Mouse (Mus musculus) midbrain, embryonic 13.5 days (tissue): Measurements from ENCODE around the gene Blnk. TPM values are rescaled to one million over a fixed set of nuclear protein-coding genes. Genes with fewer than 3 reads are reported as not detected.

Experiments used
- ATAC-seq: fragments of 200-750 bp; cut with Nextera tagmentation; 2 replicates; pipeline ENCODE4 v1.8.0; 2017; ENCODE audit warnings: mild to moderate bottlenecking, moderate TSS enrichment, moderate library complexity
- H3K27ac ChIP-seq: fragments of 300-500 bp; sonication (generic); 2 replicates; pipeline ENCODE4 v1.5.1; 2015; ENCODE audit warnings: inconsistent platforms, mild to moderate bottlenecking, moderate library complexity
- H3K27me3 ChIP-seq: fragments of 300-500 bp; sonication (generic); 2 replicates; pipeline ENCODE4 v1.6.1; 2015; ENCODE audit warnings: mild to moderate bottlenecking, inconsistent platforms
- H3K36me3 ChIP-seq: fragments of 300-500 bp; sonication (generic); 2 replicates; pipeline ENCODE4 v1.6.1; 2015; ENCODE audit warnings: mild to moderate bottlenecking, inconsistent platforms
- H3K4me1 ChIP-seq: fragments of 300-500 bp; sonication (generic); replicated peaks from 2 replicates; pipeline ENCODE4 v1.6.1; 2015; ENCODE audit warnings: inconsistent platforms
- H3K4me2 ChIP-seq: fragments of 300-500 bp; sonication (generic); replicated peaks from 2 replicates; pipeline ENCODE4 v1.6.1; 2015; ENCODE audit warnings: moderate library complexity, mild to moderate bottlenecking, inconsistent platforms
- H3K4me3 ChIP-seq: fragments of 300-500 bp; sonication (generic); replicated peaks from 2 replicates; pipeline ENCODE4 v1.5.1; 2015; ENCODE audit warnings: mild to moderate bottlenecking, inconsistent platforms
- H3K9ac ChIP-seq: fragments of 300-500 bp; sonication (generic); replicated peaks from 2 replicates; pipeline ENCODE4 v1.6.1; 2015; ENCODE audit warnings: mild to moderate bottlenecking, inconsistent platforms
- H3K9me3 ChIP-seq: fragments of 300-500 bp; sonication (generic); 2 replicates; pipeline ENCODE4 v1.6.1; 2016; ENCODE audit warnings: mild to moderate bottlenecking, inconsistent platforms
- WGBS: fragments of 180-500 bp; shearing (Covaris S2); methylation state at CpG from one replicate; pipeline ENCODE4 v1.1.7; 2015; 5-methylcytosine and 5-hydroxymethylcytosine counted together
- polyA plus RNA-seq: library from polyadenylated mRNA; unstranded; fragments of >200 nt; fragmentation: Nextera tagmentation; extraction: Ambion mirVana; gene quantifications from 2 replicates; pipeline ENCODE4 v1.2.1, GENCODE M21; 2015

Gene Blnk
- polyA plus RNA-seq, 1 experiment from 2014 or later: 0.32 TPM

GRCm38 (mm10) chr19:41019164-41019675, 24.9 kb upstream of the Blnk start:
- Histone ChIP-seq H3K4me2 (no peak overlapping the region), H3K27ac (no peak overlapping the region), H3K9ac (no peak overlapping the region), H3K9me3 (no peaks in the 10 kb centered on the region), H3K4me1 (peaks cover 3% of the 10 kb centered on the region; the same call in 1 of the 2 replicates), H3K27me3 (0 out of 2 replicates have a peak, but pooled peaks cover 8% of the 10 kb centered on the region), H3K36me3 (no peaks in the 10 kb centered on the region), H3K4me3 (no peak overlapping the region)
- 87% methylated on average over 5 of the region's 5 CpGs for WGBS
- no peak for ATAC-seq

- 18% methylated on average over 14 of the region's 14 CpGs for WGBS
- Histone ChIP-seq H3K9ac (0 out of 2 replicates have a peak overlapping the region, but pooled peaks have one; percentile 41), H3K4me3 (0 out of 2 replicates have a peak overlapping the region, but pooled peaks have one; percentile 11)
Measured at GRCm38 (mm10) chr19:41015951-41016716, 21.8 kb upstream of the Blnk start.

GRCm38 (mm10) chr19:41014003-41014402, 19.7 kb upstream of the Blnk start:
- Histone ChIP-seq H3K9ac (no peak overlapping the region), H3K27me3 (peaks cover 17% of the 10 kb centered on the region; the same call in 1 of the 2 replicates), H3K27ac (no peak overlapping the region), H3K4me1 (peaks cover 3% of the 10 kb centered on the region; the same call in 1 of the 2 replicates), H3K36me3 (no peaks in the 10 kb centered on the region), H3K4me3 (no peak overlapping the region), H3K4me2 (no peak overlapping the region), H3K9me3 (no peaks in the 10 kb centered on the region)
- 31% methylated on average over 9 of the region's 9 CpGs for WGBS
- ATAC-seq: no peak

More at GRCm38 (mm10) chr19:41015951-41016716, 21.8 kb upstream of the Blnk start:
- ATAC-seq: peak; percentile 84
- no peaks in the 10 kb centered on the region for H3K9me3 ChIP-seq
- H3K36me3 ChIP-seq: no peaks in the 10 kb centered on the region
- H3K27ac ChIP-seq: no peak overlapping the region
- peaks cover 3% of the 10 kb centered on the region; the same call in 1 of the 2 replicates for H3K4me1 ChIP-seq
- peak overlapping the region; percentile 51 for H3K4me2 ChIP-seq
- H3K27me3 ChIP-seq: peaks cover 17% of the 10 kb centered on the region; the same call in 1 of the 2 replicates

GRCm38 (mm10) chr19:41013591-41013990, 19.3 kb upstream of the Blnk start:
- no peak overlapping the region for H3K4me2 ChIP-seq
- H3K27me3 ChIP-seq: peaks cover 17% of the 10 kb centered on the region; the same call in 1 of the 2 replicates
- no peaks in the 10 kb centered on the region for H3K9me3 ChIP-seq
- no peak overlapping the region for H3K27ac ChIP-seq
- H3K4me3 ChIP-seq: no peak overlapping the region
- ATAC-seq: no peak
- no peak overlapping the region for H3K9ac ChIP-seq
- H3K4me1 ChIP-seq: peaks cover 3% of the 10 kb centered on the region; the same call in 1 of the 2 replicates
- 8% methylated on average over 5 of the region's 5 CpGs for WGBS
- no peaks in the 10 kb centered on the region for H3K36me3 ChIP-seq

- Histone ChIP-seq H3K27ac (no peak overlapping the region), H3K9ac (no peak overlapping the region), H3K4me3 (no peak overlapping the region), H3K4me2 (no peak overlapping the region), H3K36me3 (no peaks in the 10 kb centered on the region), H3K27me3 (peaks cover 12% of the 10 kb centered on the region; the same call in 1 of the 2 replicates), H3K4me1 (peaks cover 3% of the 10 kb centered on the region; the same call in 1 of the 2 replicates), H3K9me3 (no peaks in the 10 kb centered on the region)
- ATAC-seq: no peak
- 42% methylated on average over 5 of the region's 5 CpGs for WGBS
Measured at GRCm38 (mm10) chr19:41011676-41012075, 17.3 kb upstream of the Blnk start.

GRCm38 (mm10) chr19:41008674-41009395, 14.5 kb upstream of the Blnk start:
- H3K27me3 ChIP-seq: peaks cover 8% of the 10 kb centered on the region; the same call in 1 of the 2 replicates
- no peak overlapping the region for H3K9ac ChIP-seq
- WGBS: 93% methylated on average over 5 of the region's 5 CpGs
- no peak for ATAC-seq
- H3K9me3 ChIP-seq: no peaks in the 10 kb centered on the region
- H3K27ac ChIP-seq: no peak overlapping the region
- H3K4me3 ChIP-seq: no peak overlapping the region
- H3K4me2 ChIP-seq: no peak overlapping the region
- H3K36me3 ChIP-seq: no peaks in the 10 kb centered on the region
- no peaks in the 10 kb centered on the region for H3K4me1 ChIP-seq

- no peak for ATAC-seq
- Histone ChIP-seq H3K9me3 (no peaks in the 10 kb centered on the region), H3K4me3 (no peak overlapping the region), H3K9ac (no peak overlapping the region), H3K27ac (no peak overlapping the region), H3K4me1 (no peaks in the 10 kb centered on the region), H3K36me3 (no peaks in the 10 kb centered on the region), H3K4me2 (no peak overlapping the region), H3K27me3 (no peaks in the 10 kb centered on the region)
- 77% methylated on average over 4 of the region's 4 CpGs for WGBS
Measured at GRCm38 (mm10) chr19:41007733-41008132, 13.4 kb upstream of the Blnk start.

GRCm38 (mm10) chr19:41007326-41007725, 13.0 kb upstream of the Blnk start:
- Histone ChIP-seq H3K27ac (no peak overlapping the region), H3K9me3 (no peaks in the 10 kb centered on the region), H3K4me3 (no peak overlapping the region), H3K9ac (no peak overlapping the region), H3K4me1 (no peaks in the 10 kb centered on the region), H3K27me3 (no peaks in the 10 kb centered on the region), H3K4me2 (no peak overlapping the region), H3K36me3 (no peaks in the 10 kb centered on the region)
- 39% methylated on average over 6 of the region's 6 CpGs for WGBS
- no peak for ATAC-seq

- H3K4me3 ChIP-seq: no peak overlapping the region
- H3K4me2 ChIP-seq: no peak overlapping the region
- no peaks in the 10 kb centered on the region for H3K36me3 ChIP-seq
- ATAC-seq: no peak
- H3K27ac ChIP-seq: no peak overlapping the region
- H3K4me1 ChIP-seq: no peaks in the 10 kb centered on the region
- no peak overlapping the region for H3K9ac ChIP-seq
- H3K27me3 ChIP-seq: no peaks in the 10 kb centered on the region
- WGBS: 13% methylated on average over 4 of the region's 4 CpGs
- no peaks in the 10 kb centered on the region for H3K9me3 ChIP-seq
Measured at GRCm38 (mm10) chr19:41006621-41007020, 12.3 kb upstream of the Blnk start.

- Histone ChIP-seq H3K9ac (no peak overlapping the region), H3K4me3 (no peak overlapping the region), H3K4me1 (no peaks in the 10 kb centered on the region), H3K4me2 (no peak overlapping the region), H3K27ac (no peak overlapping the region), H3K27me3 (no peaks in the 10 kb centered on the region), H3K9me3 (no peaks in the 10 kb centered on the region), H3K36me3 (no peaks in the 10 kb centered on the region)
- 87% methylated on average over 3 of the region's 3 CpGs for WGBS
- no peak for ATAC-seq
Measured at GRCm38 (mm10) chr19:41003694-41004315, 9.5 kb upstream of the Blnk start.

- ATAC-seq: no peak
- 53% methylated on average over 3 of the region's 3 CpGs for WGBS
- H3K27me3 ChIP-seq: no peaks in the 10 kb centered on the region
- H3K9ac ChIP-seq: no peak overlapping the region
- H3K36me3 ChIP-seq: no peaks in the 10 kb centered on the region
- no peak overlapping the region for H3K4me2 ChIP-seq
- H3K4me3 ChIP-seq: no peak overlapping the region
- no peaks in the 10 kb centered on the region for H3K9me3 ChIP-seq
- no peaks in the 10 kb centered on the region for H3K4me1 ChIP-seq
- H3K27ac ChIP-seq: no peak overlapping the region
Measured at GRCm38 (mm10) chr19:40999569-40999968, 5.2 kb upstream of the Blnk start.
